Mouse (Mus musculus): ENCODE measurements around the gene Krt4. TPM values are rescaled to one million over a fixed set of nuclear protein-coding genes. Genes with fewer than 3 reads are reported as not detected.

The Krt4 gene
- polyA plus RNA-seq (2014; fragmentation: Illumina TruSeq; extraction: RNeasy Lipid Tissue Mini Kit (QIAGEN cat#74804); ENCODE audit: low read depth, low replicate concordance) = not detected

GRCm38 (mm10) chr15:101924635-101925034 lies at the start of gene Krt4:
TSS of gene Krt4 (minus strand) at chr15:101924735.

GRCm38 (mm10) chr15:101954187-101954586 lies 29.7 kb upstream of the Krt4 start, which contains the start of gene Krt78:
TSS of gene Krt78 (minus strand) at chr15:101954287.

GRCm38 (mm10) chr15:101940274-101940829 lies 15.8 kb upstream of the Krt4 start, which contains the start of gene Krt79:
TSS of gene Krt79 (minus strand) at chr15:101940324.

GRCm38 (mm10) chr15:101892820-101893219 lies 31.7 kb downstream of the Krt4 start, which contains the start of gene Krt76:
TSS of gene Krt76 (minus strand) at chr15:101892920.

GRCm38 (mm10) chr15:101869431-101869830 lies 55.1 kb downstream of the Krt4 start, which contains the start of gene Krt77:
TSS of gene Krt77 (minus strand) at chr15:101869705.

Other genes with a start within 250 kb of the Krt4 start
- gene Krt6b, start 244.4 kb downstream of the Krt4 start, polyA plus RNA-seq (2014; fragmentation: Illumina TruSeq; extraction: RNeasy Lipid Tissue Mini Kit (QIAGEN cat#74804); ENCODE audit: low read depth, low replicate concordance) = not detected
- gene Krt6a, start 230.4 kb downstream of the Krt4 start, polyA plus RNA-seq (2014; fragmentation: Illumina TruSeq; extraction: RNeasy Lipid Tissue Mini Kit (QIAGEN cat#74804); ENCODE audit: low read depth, low replicate concordance) = not detected
- gene Krt5, start 211.8 kb downstream of the Krt4 start, polyA plus RNA-seq (2014; fragmentation: Illumina TruSeq; extraction: RNeasy Lipid Tissue Mini Kit (QIAGEN cat#74804); ENCODE audit: low read depth, low replicate concordance) = not detected
- not detected for gene Krt71, start 181.6 kb downstream of the Krt4 start, polyA plus RNA-seq (2014; fragmentation: Illumina TruSeq; extraction: RNeasy Lipid Tissue Mini Kit (QIAGEN cat#74804); ENCODE audit: low read depth, low replicate concordance)
- gene Krt72, start 138.3 kb downstream of the Krt4 start, polyA plus RNA-seq (2014; fragmentation: Illumina TruSeq; extraction: RNeasy Lipid Tissue Mini Kit (QIAGEN cat#74804); ENCODE audit: low read depth, low replicate concordance) = not detected
- not detected for gene Krt73, start 122.4 kb downstream of the Krt4 start, polyA plus RNA-seq (2014; fragmentation: Illumina TruSeq; extraction: RNeasy Lipid Tissue Mini Kit (QIAGEN cat#74804); ENCODE audit: low read depth, low replicate concordance)
- gene Krt2, start 106.6 kb downstream of the Krt4 start, polyA plus RNA-seq (2014; fragmentation: Illumina TruSeq; extraction: RNeasy Lipid Tissue Mini Kit (QIAGEN cat#74804); ENCODE audit: low read depth, low replicate concordance) = not detected
- 0.16 TPM for gene Krt1, start 73.9 kb downstream of the Krt4 start, polyA plus RNA-seq (2014; fragmentation: Illumina TruSeq; extraction: RNeasy Lipid Tissue Mini Kit (QIAGEN cat#74804); ENCODE audit: low read depth, low replicate concordance)
- not detected for gene Krt77, start 55.0 kb downstream of the Krt4 start, polyA plus RNA-seq (2014; fragmentation: Illumina TruSeq; extraction: RNeasy Lipid Tissue Mini Kit (QIAGEN cat#74804); ENCODE audit: low read depth, low replicate concordance)
- not detected for gene Krt76, start 31.8 kb downstream of the Krt4 start, polyA plus RNA-seq (2014; fragmentation: Illumina TruSeq; extraction: RNeasy Lipid Tissue Mini Kit (QIAGEN cat#74804); ENCODE audit: low read depth, low replicate concordance)
- not detected for gene Krt79, start 15.6 kb upstream of the Krt4 start, polyA plus RNA-seq (2014; fragmentation: Illumina TruSeq; extraction: RNeasy Lipid Tissue Mini Kit (QIAGEN cat#74804); ENCODE audit: low read depth, low replicate concordance)
- gene Krt78, start 29.6 kb upstream of the Krt4 start, polyA plus RNA-seq (2014; fragmentation: Illumina TruSeq; extraction: RNeasy Lipid Tissue Mini Kit (QIAGEN cat#74804); ENCODE audit: low read depth, low replicate concordance) = not detected
- gene Krt8, start 79.7 kb upstream of the Krt4 start, polyA plus RNA-seq (2014; fragmentation: Illumina TruSeq; extraction: RNeasy Lipid Tissue Mini Kit (QIAGEN cat#74804); ENCODE audit: low read depth, low replicate concordance) = 179 TPM
- gene Krt18, start 103.4 kb upstream of the Krt4 start, polyA plus RNA-seq (2014; fragmentation: Illumina TruSeq; extraction: RNeasy Lipid Tissue Mini Kit (QIAGEN cat#74804); ENCODE audit: low read depth, low replicate concordance) = 14.7 TPM
- gene Eif4b, start 149.0 kb upstream of the Krt4 start, polyA plus RNA-seq (2014; fragmentation: Illumina TruSeq; extraction: RNeasy Lipid Tissue Mini Kit (QIAGEN cat#74804); ENCODE audit: low read depth, low replicate concordance) = 230 TPM
- gene Tns2, start 175.7 kb upstream of the Krt4 start, polyA plus RNA-seq (2014; fragmentation: Illumina TruSeq; extraction: RNeasy Lipid Tissue Mini Kit (QIAGEN cat#74804); ENCODE audit: low read depth, low replicate concordance) = 17.3 TPM
- 1.5 TPM for gene Spryd3, start 211.5 kb upstream of the Krt4 start, polyA plus RNA-seq (2014; fragmentation: Illumina TruSeq; extraction: RNeasy Lipid Tissue Mini Kit (QIAGEN cat#74804); ENCODE audit: low read depth, low replicate concordance)
- 0.41 TPM for gene Igfbp6, start 219.6 kb upstream of the Krt4 start, polyA plus RNA-seq (2014; fragmentation: Illumina TruSeq; extraction: RNeasy Lipid Tissue Mini Kit (QIAGEN cat#74804); ENCODE audit: low read depth, low replicate concordance)
- 0.32 TPM for gene Soat2, start 225.8 kb upstream of the Krt4 start, polyA plus RNA-seq (2014; fragmentation: Illumina TruSeq; extraction: RNeasy Lipid Tissue Mini Kit (QIAGEN cat#74804); ENCODE audit: low read depth, low replicate concordance)

Data from sigmoid colon, adult 10 weeks (tissue).